Mouse (Mus musculus) myocyte (in vitro differentiated cells): ENCODE results near the gene Vps13d. TPM values are rescaled to one million over a fixed set of nuclear protein-coding genes. Genes with fewer than 3 reads are reported as not detected.

Experiments used
- H3K27me3 ChIP-seq: one replicate; pipeline ENCODE4 v1.6.1; 2011; ENCODE audit not compliant: control insufficient read depth, insufficient read depth, insufficient read length
- H3K36me3 ChIP-seq: one replicate; pipeline ENCODE4 v1.6.1; 2011; ENCODE audit not compliant: control insufficient read depth, insufficient read depth
- H3K4me2 ChIP-seq: one replicate; pipeline ENCODE4 v1.6.1; 2011; ENCODE audit warnings: low read depth, control low read depth
- H3K4me3 ChIP-seq: one replicate; pipeline ENCODE4 v1.5.1; 2011; ENCODE audit warnings: mild to moderate bottlenecking, control low read depth, moderate library complexity
- H3K79me2 ChIP-seq: one replicate; pipeline ENCODE4 v1.6.1; 2011; ENCODE audit not compliant: control insufficient read depth, insufficient read depth
- H3ac ChIP-seq: one replicate; pipeline ENCODE4 v1.6.1; 2011; ENCODE audit not compliant: control insufficient read depth, insufficient read length
- CEBPB ChIP-seq: IDR thresholded peaks from 2 replicates; pipeline ENCODE4 v1.6.1; 2011; ENCODE audit warnings: mild to moderate bottlenecking, moderate library complexity; ENCODE audit not compliant: poor library complexity, insufficient read depth, severe bottlenecking
- E2F4 ChIP-seq: IDR thresholded peaks from one replicate; pipeline ENCODE4 v1.6.1; 2011; ENCODE audit warnings: mild to moderate bottlenecking, control low read depth, moderate library complexity; ENCODE audit not compliant: insufficient read depth
- MAX ChIP-seq: IDR thresholded peaks from one replicate; pipeline ENCODE4 v1.6.1; 2011; ENCODE audit warnings: low read depth, mild to moderate bottlenecking, control low read depth
- MYOD1 ChIP-seq, 3 experiments: IDR thresholded peaks; one replicate each; pipeline ENCODE4 v1.6.1; 2011; ENCODE audit warnings: control low read depth in 2 of 3, low read depth in 2 of 3, mild to moderate bottlenecking in 2 of 3, moderate library complexity in 1 of 3; ENCODE audit not compliant: insufficient read length in 2 of 3, control insufficient read depth in 1 of 3
- MYOG ChIP-seq, 3 experiments: IDR thresholded peaks; one replicate each; pipeline ENCODE4 v1.6.1; 2011; ENCODE audit warnings: control low read depth in 2 of 3, low read depth in 2 of 3, mild to moderate bottlenecking in 2 of 3; ENCODE audit not compliant: insufficient read length in 2 of 3, control insufficient read depth in 1 of 3, insufficient read depth in 1 of 3
- POLR2A ChIP-seq: IDR thresholded peaks from one replicate; pipeline ENCODE4 v1.6.1; 2011; ENCODE audit warnings: low read depth, mild to moderate bottlenecking, control low read depth, moderate library complexity; ENCODE audit not compliant: insufficient read length
- POLR2AphosphoS2 ChIP-seq: IDR thresholded peaks from one replicate; pipeline ENCODE4 v1.6.1; 2011; ENCODE audit warnings: low read depth, control low read depth; ENCODE audit not compliant: insufficient read length
- REST ChIP-seq: IDR thresholded peaks from one replicate; pipeline ENCODE4 v1.6.1; 2011; ENCODE audit warnings: mild to moderate bottlenecking, control low read depth, moderate library complexity; ENCODE audit not compliant: insufficient read depth, insufficient read length
- SRF ChIP-seq: IDR thresholded peaks from one replicate; pipeline ENCODE4 v1.6.1; 2011; ENCODE audit warnings: low read depth; ENCODE audit not compliant: control insufficient read depth, insufficient read length
- TCF12 ChIP-seq: IDR thresholded peaks from one replicate; pipeline ENCODE4 v1.6.1; 2011; ENCODE audit warnings: mild to moderate bottlenecking, control low read depth; ENCODE audit not compliant: poor library complexity, insufficient read depth, severe bottlenecking
- TCF3 ChIP-seq: IDR thresholded peaks from one replicate; pipeline ENCODE4 v1.6.1; 2011; ENCODE audit warnings: low read depth, control low read depth; ENCODE audit not compliant: insufficient read length
- USF1 ChIP-seq: IDR thresholded peaks from one replicate; pipeline ENCODE4 v1.6.1; 2011; ENCODE audit warnings: low read depth, mild to moderate bottlenecking, control low read depth, moderate library complexity
- polyA plus RNA-seq: library from polyadenylated mRNA; unstranded; fragments of >200 nt; fragmentation: generic; extraction: Trizol; gene quantifications from one replicate; pipeline ENCODE4 v1.2.1, GENCODE M21; 2012; ENCODE audit warnings: missing spikeins

Gene Vps13d
- polyA plus RNA-seq, 1 experiment, result 20.0 TPM

DNA sequence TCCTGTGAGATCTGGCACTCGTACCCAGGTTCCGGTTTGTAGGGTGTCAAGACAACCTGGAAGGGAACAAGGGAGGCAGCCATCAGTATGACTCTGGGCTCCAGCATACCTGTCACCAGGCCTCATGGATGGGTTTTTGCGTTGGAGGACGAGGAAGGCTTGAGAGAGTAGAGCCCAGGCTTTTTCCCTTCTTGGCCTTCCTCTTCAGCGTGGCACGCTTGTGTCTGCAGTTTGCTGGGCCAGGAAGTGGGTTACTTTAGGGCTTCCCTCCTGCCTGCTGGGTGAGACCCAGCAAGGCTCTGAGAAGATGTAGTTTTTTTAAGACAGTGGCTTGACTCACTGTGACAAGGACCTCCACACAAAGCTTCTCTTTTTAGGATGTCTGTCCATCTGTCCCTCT is 34.2 kb upstream of the Vps13d start:
- Histone ChIP-seq H3K79me2 (peaks cover 11% of the 10 kb centered on the region), H3K36me3 (no peaks in the 10 kb centered on the region), H3K27me3 (no peaks in the 10 kb centered on the region), H3ac (no peak overlapping the region), H3K4me2 (no peak overlapping the region), H3K4me3 (no peak overlapping the region)
- TF ChIP-seq REST, result no peak
- no peak for TF ChIP-seq SRF
- no peak for TF ChIP-seq TCF12
- no peak for TF ChIP-seq POLR2A

DNA sequence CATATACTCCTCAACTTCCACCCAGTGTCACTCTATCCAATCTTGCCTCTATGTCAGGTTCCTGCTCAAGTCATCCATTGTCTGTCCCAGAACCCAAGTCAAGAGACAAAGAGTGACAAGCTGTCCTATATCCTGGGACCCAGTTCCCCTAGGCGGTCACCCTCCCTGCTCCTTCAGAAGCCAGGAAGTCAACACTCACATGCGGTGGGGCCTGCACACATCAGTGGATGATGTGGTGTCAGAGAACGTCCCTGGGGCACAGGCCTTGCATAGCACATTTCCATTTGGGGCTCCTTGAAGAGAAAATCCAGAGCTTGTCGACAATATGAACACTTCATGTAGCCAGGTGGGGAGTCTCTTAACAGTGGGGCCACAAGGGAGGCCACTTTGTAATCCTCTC is 29.8 kb upstream of the Vps13d start:
- no peaks in the 10 kb centered on the region for H3K79me2 ChIP-seq
- TF ChIP-seq E2F4 (no peak), USF1 (no peak), REST (no peak), TCF3 (no peak), MYOG (IDR thresholded peaks at IDR 0.05; ENCODE audit: control insufficient read depth in 1 of 3, insufficient read depth in 1 of 3, insufficient read length in 2 of 3, low read depth in 2 of 3) (no peak), TCF12 (no peak), CEBPB (no peak), POLR2A (no peak), SRF (no peak), MYOD1 (IDR thresholded peaks at IDR 0.05; ENCODE audit: control insufficient read depth in 1 of 3, insufficient read length in 2 of 3, low read depth in 2 of 3) (no peak), POLR2AphosphoS2 (no peak), MAX (no peak)
- no peaks in the 10 kb centered on the region for H3K36me3 ChIP-seq
- H3K4me3 ChIP-seq, result no peak overlapping the region
- H3K4me2 ChIP-seq, result no peak overlapping the region
- H3K27me3 ChIP-seq, result no peaks in the 10 kb centered on the region
- H3ac ChIP-seq, result no peak overlapping the region

GRCm38 (mm10) chr4:145222064-145222463 is 27.3 kb upstream of the Vps13d start:
- H3ac ChIP-seq, result no peak overlapping the region
- H3K79me2 ChIP-seq, result no peaks in the 10 kb centered on the region
- H3K27me3 ChIP-seq, result no peaks in the 10 kb centered on the region
- TF ChIP-seq MYOG (IDR thresholded peaks at IDR 0.05; ENCODE audit: control insufficient read depth in 1 of 3, insufficient read depth in 1 of 3, insufficient read length in 2 of 3, low read depth in 2 of 3), result no peak
- TF ChIP-seq POLR2AphosphoS2, result no peak
- TF ChIP-seq POLR2A, result no peak
- no peak for TF ChIP-seq REST
- no peak for TF ChIP-seq MYOD1 (IDR thresholded peaks at IDR 0.05; ENCODE audit: control insufficient read depth in 1 of 3, insufficient read length in 2 of 3, low read depth in 2 of 3)
- no peak for TF ChIP-seq CEBPB
- TF ChIP-seq SRF, result no peak
- TF ChIP-seq MAX, result no peak
- TF ChIP-seq USF1, result no peak
- TF ChIP-seq TCF3, result no peak
- TF ChIP-seq E2F4, result no peak
- H3K4me3 ChIP-seq, result no peak overlapping the region
- H3K4me2 ChIP-seq, result no peak overlapping the region
- H3K36me3 ChIP-seq, result peaks cover 4% of the 10 kb centered on the region

GRCm38 (mm10) chr4:145221379-145221778 is 26.6 kb upstream of the Vps13d start:
- no peak for TF ChIP-seq POLR2A
- no peak for TF ChIP-seq TCF12
- no peak for TF ChIP-seq MAX
- no peak for TF ChIP-seq MYOD1 (IDR thresholded peaks at IDR 0.05; ENCODE audit: control insufficient read depth in 1 of 3, insufficient read length in 2 of 3, low read depth in 2 of 3)
- TF ChIP-seq MYOG (IDR thresholded peaks at IDR 0.05; ENCODE audit: control insufficient read depth in 1 of 3, insufficient read depth in 1 of 3, insufficient read length in 2 of 3, low read depth in 2 of 3), result no peak
- no peak for TF ChIP-seq USF1
- Histone ChIP-seq H3K36me3 (peaks cover 4% of the 10 kb centered on the region), H3ac (no peak overlapping the region)

GRCm38 (mm10) chr4:145220001-145220400 is 25.2 kb upstream of the Vps13d start:
- Histone ChIP-seq H3K36me3 (peaks cover 4% of the 10 kb centered on the region), H3K4me2 (no peak overlapping the region), H3K4me3 (no peak overlapping the region), H3ac (no peak overlapping the region), H3K79me2 (no peaks in the 10 kb centered on the region), H3K27me3 (no peaks in the 10 kb centered on the region)
- no peak for TF ChIP-seq POLR2A
- TF ChIP-seq SRF, result no peak
- TF ChIP-seq CEBPB, result no peak
- TF ChIP-seq TCF12, result no peak
- no peak for TF ChIP-seq REST
- TF ChIP-seq MYOD1 (IDR thresholded peaks at IDR 0.05; ENCODE audit: control insufficient read depth in 1 of 3, insufficient read length in 2 of 3, low read depth in 2 of 3), result no peak
- no peak for TF ChIP-seq MAX
- TF ChIP-seq USF1, result no peak
- TF ChIP-seq E2F4, result no peak
- TF ChIP-seq TCF3, result no peak
- no peak for TF ChIP-seq POLR2AphosphoS2
- TF ChIP-seq MYOG (IDR thresholded peaks at IDR 0.05; ENCODE audit: control insufficient read depth in 1 of 3, insufficient read depth in 1 of 3, insufficient read length in 2 of 3, low read depth in 2 of 3), result no peak

More at GRCm38 (mm10) chr4:145221379-145221778, 26.6 kb upstream of the Vps13d start:
- Histone ChIP-seq H3K79me2 (no peaks in the 10 kb centered on the region), H3K4me3 (no peak overlapping the region), H3K27me3 (no peaks in the 10 kb centered on the region), H3K4me2 (no peak overlapping the region)
